Mouse (Mus musculus) common myeloid progenitor, adult 5-6 weeks (primary cell): ENCODE results near the gene Cnksr2. TPM values are rescaled to one million over a fixed set of nuclear protein-coding genes. Genes with fewer than 3 reads are reported as not detected.

Source experiments
- ATAC-seq: replicated peaks from 2 replicates; pipeline ENCODE4 v1.8.0; 2016; ENCODE audit warnings: low read depth, mild to moderate bottlenecking, moderate TSS enrichment, inconsistent platforms; ENCODE audit not compliant: poor library complexity, severe bottlenecking
- total RNA-seq: library from RNA; stranded (forward); fragments of 200-1000, 187-1606 nt; gene quantifications from 2 replicates; pipeline ENCODE4 v1.2.3, GENCODE M21; 2017

The Cnksr2 gene
- total RNA-seq, result not detected in 2 replicates

GRCm38 (mm10) chrX:158043057-158043843, at the start of gene Cnksr2:
Cnksr2 (minus strand) TSS chrX:158043294.
- ATAC-seq, result peak; percentile 62

- ATAC-seq, result peak; percentile 37; the same call in 1 of the 2 replicates
These were observed 698 bp upstream of the Cnksr2 start for GRCm38 (mm10) chrX:158043844-158044140.

GRCm38 (mm10) chrX:158042255-158043056, 638 bp downstream of the Cnksr2 start:
- peak; percentile 45; the same call in 1 of the 2 replicates for ATAC-seq

- ATAC-seq, result peak; percentile 42; the same call in 1 of the 2 replicates
These were observed 1.4 kb downstream of the Cnksr2 start for GRCm38 (mm10) chrX:158041703-158042102.

- ATAC-seq, result peak; percentile 94
These were observed 91.4 kb downstream of the Cnksr2 start for GRCm38 (mm10) chrX:157951698-157952097.

GRCm38 (mm10) chrX:157949256-157949655, 93.8 kb downstream of the Cnksr2 start:
- ATAC-seq, result no peak

GRCm38 (mm10) chrX:157945121-157945520, 98.0 kb downstream of the Cnksr2 start:
- no peak for ATAC-seq

- ATAC-seq, result no peak
These were observed 106.5 kb downstream of the Cnksr2 start for GRCm38 (mm10) chrX:157936611-157937010.

- ATAC-seq, result no peak
These were observed 123.0 kb downstream of the Cnksr2 start for GRCm38 (mm10) chrX:157920093-157920492.

- no peak for ATAC-seq
These were observed 213.1 kb downstream of the Cnksr2 start for GRCm38 (mm10) chrX:157829983-157830382.

GRCm38 (mm10) chrX:157818921-157819260, 224.2 kb downstream of the Cnksr2 start:
- ATAC-seq, result no peak

GRCm38 (mm10) chrX:157818207-157818920, 224.7 kb downstream of the Cnksr2 start, which contains the start of gene Klhl34:
Klhl34 (plus strand) TSS chrX:157818435.
- ATAC-seq, result peak; percentile 79

- ATAC-seq, result peak; percentile 48; the same call in 1 of the 2 replicates
These were observed 225.4 kb downstream of the Cnksr2 start for GRCm38 (mm10) chrX:157817571-157818206.

GRCm38 (mm10) chrX:157809721-157810120, 233.4 kb downstream of the Cnksr2 start:
- no peak for ATAC-seq

GRCm38 (mm10) chrX:157801669-157802068, 241.4 kb downstream of the Cnksr2 start:
- ATAC-seq, result peak; percentile 97

Other genes with a start within 250 kb of the Cnksr2 start
- not detected in 2 replicates for gene Klhl34, start 224.9 kb downstream of the Cnksr2 start, total RNA-seq